In the genomic region with DNA sequence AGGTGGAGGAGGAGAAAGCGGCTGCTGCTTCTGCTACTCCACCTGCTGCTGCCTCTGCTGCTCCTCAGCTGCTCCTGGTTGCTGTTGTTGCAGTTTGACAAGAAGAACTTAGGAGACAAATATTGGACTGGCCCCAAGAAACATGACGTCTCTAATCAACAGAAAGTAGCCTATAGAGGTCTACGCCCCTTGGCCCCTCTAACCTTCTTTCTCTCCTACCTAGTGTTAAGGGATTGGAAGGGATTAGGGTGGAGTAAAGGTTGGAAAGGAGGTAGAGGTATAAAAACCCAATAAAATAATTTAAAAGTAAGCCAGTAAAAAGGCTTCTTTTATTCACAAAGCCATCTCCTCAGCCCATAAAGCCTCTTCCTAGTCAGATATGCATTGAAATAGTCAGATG, we compare ENCODE assay signal across 24 mouse cellular contexts. TPM values are rescaled to one million over a fixed set of nuclear protein-coding genes. Genes with fewer than 3 reads are reported as not detected.
"Had no signal": no experiment of that assay in that cellular context is flagged by ENCODE, and none has a peak within 500 bp of the region (broad histone marks: within the 10 kb centered on the region; RNA-seq: fewer than 3 reads in every experiment).

No protein-coding gene starts in this region.

- H3K27ac ChIP-seq: lung, embryonic 15.5 days; midbrain, embryonic 10.5 days; midbrain, embryonic 12.5 days; neural tube, embryonic 13.5 days; neural tube, embryonic 15.5 days; stomach, embryonic 15.5 days; stomach, postnatal 0 days had no signal

- H3K36me3 ChIP-seq: lung, embryonic 15.5 days; midbrain, embryonic 10.5 days; midbrain, embryonic 12.5 days; neural tube, embryonic 13.5 days; neural tube, embryonic 15.5 days; stomach, embryonic 15.5 days had no signal

- H3K4me2 ChIP-seq: lung, embryonic 15.5 days; midbrain, embryonic 12.5 days; neural tube, embryonic 13.5 days; neural tube, embryonic 15.5 days; stomach, embryonic 15.5 days had no signal

- H3K27me3 ChIP-seq: lung, embryonic 15.5 days; midbrain, embryonic 12.5 days; neural tube, embryonic 13.5 days; neural tube, embryonic 15.5 days; stomach, embryonic 15.5 days had no signal

- DNase-seq: lung, adult 2 months; lung, postnatal 14 days; lung, postnatal 4 days; midbrain, embryonic 14.5 days; retina, postnatal 1 day; right cerebral cortex, adult 18-20 months; right cerebral cortex, postnatal 25 days; right cerebral cortex, postnatal 4 days; thymus, adult 2 months; thymus, postnatal 25 days; thymus, postnatal 4 days had no signal

- H3K4me1 ChIP-seq: lung, embryonic 15.5 days; midbrain, embryonic 10.5 days; midbrain, embryonic 12.5 days; neural tube, embryonic 13.5 days; neural tube, embryonic 15.5 days; stomach, embryonic 15.5 days had no signal

- H3K4me3 ChIP-seq: lung, embryonic 15.5 days; midbrain, embryonic 10.5 days; midbrain, embryonic 12.5 days; myocyte; neural tube, embryonic 13.5 days; neural tube, embryonic 15.5 days; stomach, embryonic 15.5 days had no signal

- H3K9ac ChIP-seq: lung, embryonic 15.5 days; midbrain, embryonic 12.5 days; neural tube, embryonic 13.5 days; neural tube, embryonic 15.5 days; stomach, embryonic 15.5 days had no signal

- H3K9me3 ChIP-seq: lung, embryonic 15.5 days; midbrain, embryonic 10.5 days; midbrain, embryonic 12.5 days; neural tube, embryonic 13.5 days; neural tube, embryonic 15.5 days; stomach, embryonic 15.5 days had no signal

- ATAC-seq: lung, postnatal 0 days; midbrain, embryonic 16.5 days had no signal

RNA-seq across cellular contexts. Expression of a gene that starts 14.6 kb away (rescaled TPM):
- total RNA-seq: megakaryocyte-erythroid progenitor cell, adult 5-6 weeks had no signal
- polyA plus RNA-seq: midbrain, embryonic 14.5 days; neural tube, embryonic 11.5 days had no signal

RNA-seq across cellular contexts. Expression of a gene that starts 36.1 kb away (rescaled TPM):
- total RNA-seq: megakaryocyte, adult 5-6 weeks; megakaryocyte-erythroid progenitor cell, adult 5-6 weeks had no signal
- polyA plus RNA-seq: myocyte had no signal
